Mouse (Mus musculus) liver, embryonic 16.5 days (tissue): ENCODE measurements around the gene Gpr156. TPM values are rescaled to one million over a fixed set of nuclear protein-coding genes. Genes with fewer than 3 reads are reported as not detected.

Source experiments
- ATAC-seq: fragments of 200-750 bp; cut with Nextera tagmentation; 2 replicates; pipeline ENCODE4 v1.8.0; 2017; ENCODE audit warnings: low read depth, mild to moderate bottlenecking, moderate number of reproducible peaks, moderate library complexity
- H3K27ac ChIP-seq: fragments of 300-500 bp; sonication (generic); 2 replicates; pipeline ENCODE4 v1.5.1; 2014; ENCODE audit warnings: mild to moderate bottlenecking, low read length
- H3K27me3 ChIP-seq: fragments of 300-500 bp; sonication (generic); 2 replicates; pipeline ENCODE4 v1.6.1; 2014; ENCODE audit warnings: low read depth, low read length, mixed read lengths; ENCODE audit not compliant: control insufficient read depth, insufficient read depth
- H3K36me3 ChIP-seq: fragments of 300-500 bp; sonication (generic); 2 replicates; pipeline ENCODE4 v1.6.1; 2014; ENCODE audit warnings: mild to moderate bottlenecking; ENCODE audit not compliant: control insufficient read depth, insufficient read depth
- H3K4me1 ChIP-seq: fragments of 300-500 bp; sonication (generic); 2 replicates; pipeline ENCODE4 v1.6.1; 2014; ENCODE audit warnings: low read depth, low read length, mixed read lengths; ENCODE audit not compliant: control insufficient read depth
- H3K4me2 ChIP-seq: fragments of 300-500 bp; sonication (generic); 2 replicates; pipeline ENCODE4 v1.6.1; 2014; ENCODE audit warnings: low read depth, low read length, mixed read lengths
- H3K4me3 ChIP-seq: fragments of 300-500 bp; sonication (generic); 2 replicates; pipeline ENCODE4 v1.5.1; 2014; ENCODE audit warnings: low read depth, mild to moderate bottlenecking, low read length
- H3K9ac ChIP-seq: fragments of 300-500 bp; sonication (generic); 2 replicates; pipeline ENCODE4 v1.6.1; 2014; ENCODE audit warnings: low read depth, low read length
- H3K9me3 ChIP-seq: fragments of 300-500 bp; sonication (generic); replicated peaks from 2 replicates; pipeline ENCODE4 v1.6.1; 2016; ENCODE audit warnings: low read length; ENCODE audit not compliant: control insufficient read depth
- WGBS: fragments of 180-500 bp; shearing (Covaris S2); extraction: QIAGEN DNeasy Blood & Tissue Kit; methylation state at CpG from one replicate; pipeline ENCODE4 v1.1.7; 2014; ENCODE audit not compliant: insufficient replicate concordance; 5-methylcytosine and 5-hydroxymethylcytosine counted together
- polyA plus RNA-seq: library from polyadenylated mRNA; unstranded; fragments of >200 nt; fragmentation: Nextera tagmentation; extraction: Ambion mirVana; gene quantifications from 2 replicates; pipeline ENCODE4 v1.2.1, GENCODE M21; 2015

The Gpr156 gene
- polyA plus RNA-seq, 1 experiment from 2014 or later: not detected

DNA sequence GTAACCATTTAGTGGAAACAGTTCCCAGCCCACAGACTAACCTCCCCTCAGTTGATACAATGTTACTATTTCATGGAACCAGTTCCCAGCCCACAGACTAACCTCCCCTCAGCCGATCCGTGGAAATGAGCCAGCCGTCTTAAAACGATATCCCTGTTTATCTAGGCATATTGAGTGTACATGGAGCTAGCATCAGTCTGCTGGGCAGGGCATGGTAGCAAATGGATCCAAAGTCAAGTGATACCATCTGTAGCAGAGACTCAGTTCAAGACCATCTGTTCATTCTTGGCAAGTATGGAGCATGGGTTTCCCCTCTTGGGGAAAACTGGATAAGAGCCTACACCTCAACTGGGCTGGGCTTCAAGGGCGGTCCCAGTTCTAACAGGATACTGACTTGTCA is 128.3 kb downstream of the Gpr156 start:
- Histone ChIP-seq H3K36me3 (no peaks in the 10 kb centered on the region), H3K4me3 (no peak overlapping the region), H3K9me3 (no peaks in the 10 kb centered on the region), H3K4me2 (no peak overlapping the region), H3K27me3 (no peaks in the 10 kb centered on the region), H3K9ac (no peak overlapping the region), H3K27ac (no peak overlapping the region), H3K4me1 (no peaks in the 10 kb centered on the region)
- 68% methylated on average over 5 of the region's 5 CpGs for WGBS
- ATAC-seq: no peak

DNA sequence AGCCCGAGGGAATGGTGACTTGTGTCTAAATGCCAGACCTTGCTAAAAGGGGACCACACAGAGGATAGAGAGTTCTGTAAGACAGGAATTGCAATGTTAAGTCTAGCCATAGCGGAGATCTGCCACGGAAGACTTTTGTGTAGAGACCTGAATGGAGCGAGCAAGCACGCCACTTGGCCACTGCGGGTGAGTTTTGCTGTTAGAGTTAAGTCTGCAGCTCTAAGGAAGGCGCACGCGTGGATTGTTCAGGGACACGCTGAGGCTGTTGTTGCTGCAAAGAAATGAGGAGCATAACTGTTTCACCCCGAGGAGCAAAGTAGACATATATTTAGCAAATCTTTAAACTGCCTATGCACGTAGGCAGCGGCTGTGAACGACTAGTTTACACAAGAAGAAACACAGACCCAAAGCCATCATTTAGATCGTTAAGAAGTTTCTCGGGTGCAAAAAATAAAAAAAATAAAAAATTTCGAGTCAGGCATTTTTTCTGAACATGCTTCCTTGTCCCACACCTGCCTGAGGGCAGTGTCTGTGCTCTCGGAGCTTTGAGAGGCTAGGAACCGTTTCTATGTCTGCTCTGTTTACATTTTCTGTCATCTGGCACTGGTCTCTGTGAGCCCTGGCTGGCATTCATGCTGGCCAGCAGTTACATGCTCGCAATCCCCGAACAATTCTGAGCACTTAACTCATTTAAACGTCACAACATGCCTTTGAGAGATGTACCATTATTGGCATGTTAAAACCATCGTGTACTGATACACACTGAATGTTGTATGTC is 131.7 kb downstream of the Gpr156 start:
- Histone ChIP-seq H3K4me3 (no peak overlapping the region), H3K36me3 (no peaks in the 10 kb centered on the region), H3K4me1 (no peaks in the 10 kb centered on the region), H3K4me2 (no peak overlapping the region), H3K27ac (no peak overlapping the region), H3K9me3 (no peaks in the 10 kb centered on the region), H3K9ac (no peak overlapping the region), H3K27me3 (no peaks in the 10 kb centered on the region)
- no peak for ATAC-seq
- WGBS: 62% methylated on average over 23 of the region's 23 CpGs

Other genes starting within 250 kb of the Gpr156 start
- gene Fstl1, start 139.6 kb upstream of the Gpr156 start, polyA plus RNA-seq: 18.1 and 21.5 TPM in 2 replicates
- 0.07 TPM in 1 of 2 replicates, not detected in the other for gene Gm36028, start 55.4 kb upstream of the Gpr156 start, polyA plus RNA-seq
- 11.2 and 11.3 TPM in 2 replicates for gene Lrrc58, start 48.1 kb upstream of the Gpr156 start, polyA plus RNA-seq
- 9.1 and 9.5 TPM in 2 replicates for gene Gsk3b, start 172.5 kb downstream of the Gpr156 start, polyA plus RNA-seq